Mouse (Mus musculus) heart, embryonic 16.5 days (tissue): ENCODE results near the gene Dbp. TPM values are rescaled to one million over a fixed set of nuclear protein-coding genes. Genes with fewer than 3 reads are reported as not detected.

Experiments
- ATAC-seq: fragments of 200-750 bp; cut with Nextera tagmentation; replicated peaks from 2 replicates; pipeline ENCODE4 v1.8.0; 2017; ENCODE audit warnings: moderate number of reproducible peaks; ENCODE audit not compliant: insufficient read depth, low FRiP score; ENCODE audit errors: extremely low read depth
- H3K27ac ChIP-seq: fragments of 300-500 bp; sonication (generic); 2 replicates; pipeline ENCODE4 v1.5.1; 2014; ENCODE audit warnings: mild to moderate bottlenecking, low read length, control low read depth, moderate library complexity
- H3K27me3 ChIP-seq: fragments of 300-500 bp; sonication (generic); 2 replicates; pipeline ENCODE4 v1.6.1; 2014; ENCODE audit warnings: low read length, mixed read lengths; ENCODE audit not compliant: control insufficient read depth, insufficient read depth
- H3K36me3 ChIP-seq: fragments of 300-500 bp; sonication (generic); 2 replicates; pipeline ENCODE4 v1.6.1; 2014; ENCODE audit not compliant: control insufficient read depth, insufficient read depth
- H3K4me1 ChIP-seq: fragments of 300-500 bp; sonication (generic); 2 replicates; pipeline ENCODE4 v1.6.1; 2014; ENCODE audit warnings: low read length, mixed read lengths; ENCODE audit not compliant: control insufficient read depth, insufficient read depth
- H3K4me2 ChIP-seq: fragments of 300-500 bp; sonication (generic); 2 replicates; pipeline ENCODE4 v1.6.1; 2014; ENCODE audit warnings: low read depth, mild to moderate bottlenecking, control low read depth, low read length
- H3K4me3 ChIP-seq: fragments of 300-500 bp; sonication (generic); 2 replicates; pipeline ENCODE4 v1.5.1; 2014; ENCODE audit warnings: mild to moderate bottlenecking, control low read depth, low read length
- H3K9ac ChIP-seq: fragments of 300-500 bp; sonication (generic); 2 replicates; pipeline ENCODE4 v1.6.1; 2014; ENCODE audit warnings: low read length, control low read depth
- H3K9me3 ChIP-seq: fragments of 300-500 bp; sonication (generic); replicated peaks from 2 replicates; pipeline ENCODE4 v1.6.1; 2016; ENCODE audit warnings: low read length; ENCODE audit not compliant: control insufficient read depth
- WGBS: fragments of 180-500 bp; shearing (Covaris S2); extraction: QIAGEN DNeasy Blood & Tissue Kit; methylation state at CpG from one replicate; pipeline ENCODE4 v1.1.7; 2014; 5-methylcytosine and 5-hydroxymethylcytosine counted together
- polyA plus RNA-seq: library from polyadenylated mRNA; unstranded; fragments of >200 nt; fragmentation: Nextera tagmentation; extraction: Ambion mirVana; gene quantifications from 2 replicates; pipeline ENCODE4 v1.2.1, GENCODE M21; 2015

The Dbp gene
- polyA plus RNA-seq, 1 experiment from 2014 or later = 3.0 TPM

DNA sequence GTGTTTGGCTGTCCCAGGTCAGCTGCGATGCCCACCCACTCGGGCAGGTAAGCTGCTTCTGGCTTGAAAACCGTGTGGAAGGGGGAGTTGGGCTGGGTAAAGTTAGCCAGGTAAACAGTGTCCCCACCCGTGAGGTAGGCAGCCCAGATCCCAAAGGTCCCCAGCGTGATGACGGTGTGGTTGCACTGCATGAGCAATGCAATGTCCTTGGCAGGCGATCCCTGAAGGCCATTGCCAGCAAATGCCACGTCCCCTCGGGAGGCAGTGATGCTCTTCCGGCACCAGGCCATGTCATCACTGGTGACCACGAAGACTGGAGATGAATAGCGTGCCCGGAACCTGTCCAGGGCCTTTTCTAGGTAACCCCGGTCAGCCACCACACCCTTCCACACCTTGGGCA lies 26.4 kb upstream of the Dbp start:
- H3K36me3 ChIP-seq = no peaks in the 10 kb centered on the region
- no peak for ATAC-seq
- H3K27me3 ChIP-seq = no peaks in the 10 kb centered on the region
- H3K4me2 ChIP-seq = no peak overlapping the region
- 92% methylated on average over 14 of the region's 14 CpGs for WGBS
- no peaks in the 10 kb centered on the region for H3K9me3 ChIP-seq
- peaks cover 26% of the 10 kb centered on the region for H3K4me1 ChIP-seq
- no peak overlapping the region for H3K9ac ChIP-seq
- no peak overlapping the region for H3K4me3 ChIP-seq
- H3K27ac ChIP-seq = no peak overlapping the region

DNA sequence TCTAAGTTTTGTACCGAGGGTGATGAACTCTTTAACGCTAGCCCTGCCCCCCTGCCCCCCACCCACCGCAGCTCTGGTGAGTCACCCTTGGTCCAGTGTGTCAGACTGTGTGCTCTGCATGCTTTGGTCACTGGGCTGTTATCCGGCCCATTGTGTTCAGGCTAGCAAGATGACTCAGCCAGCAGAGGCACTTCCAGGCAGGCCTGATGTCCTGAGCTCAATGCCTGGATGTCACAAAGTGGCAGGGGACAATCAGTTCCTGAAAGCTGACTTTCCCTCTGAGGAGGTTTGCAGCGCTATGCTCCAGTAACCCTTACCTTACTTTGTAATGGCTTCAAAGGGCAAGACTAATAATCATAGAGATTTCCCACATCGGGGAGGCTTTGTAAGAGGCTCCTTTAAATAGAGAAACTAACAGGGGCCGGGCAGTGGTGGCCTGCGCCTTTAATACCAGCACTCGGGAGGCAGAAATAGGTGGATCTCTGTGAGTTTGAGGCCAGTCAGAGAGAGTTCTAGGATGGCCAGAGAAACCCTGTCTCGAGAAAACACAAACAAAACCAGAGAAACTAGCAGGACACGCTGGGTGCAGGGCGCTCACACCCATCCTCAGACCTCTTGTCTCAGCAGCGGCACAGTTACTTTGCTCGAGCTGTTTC lies 24.8 kb upstream of the Dbp start:
- Histone ChIP-seq H3K27ac (peak overlapping the region; percentile 81), H3K9ac (peak overlapping the region; percentile 28; the same call in 1 of the 2 replicates), H3K27me3 (no peaks in the 10 kb centered on the region), H3K4me2 (no peak overlapping the region), H3K9me3 (no peaks in the 10 kb centered on the region), H3K4me1 (peaks cover 26% of the 10 kb centered on the region), H3K36me3 (no peaks in the 10 kb centered on the region), H3K4me3 (no peak overlapping the region)
- peak; percentile 65 for ATAC-seq
- WGBS = 63% methylated on average over 14 of the region's 14 CpGs

GRCm38 (mm10) chr7:45681046-45681736 lies 23.7 kb upstream of the Dbp start:
- ATAC-seq = peak; percentile 76
- peak overlapping the region; percentile 18 for H3K9ac ChIP-seq

DNA sequence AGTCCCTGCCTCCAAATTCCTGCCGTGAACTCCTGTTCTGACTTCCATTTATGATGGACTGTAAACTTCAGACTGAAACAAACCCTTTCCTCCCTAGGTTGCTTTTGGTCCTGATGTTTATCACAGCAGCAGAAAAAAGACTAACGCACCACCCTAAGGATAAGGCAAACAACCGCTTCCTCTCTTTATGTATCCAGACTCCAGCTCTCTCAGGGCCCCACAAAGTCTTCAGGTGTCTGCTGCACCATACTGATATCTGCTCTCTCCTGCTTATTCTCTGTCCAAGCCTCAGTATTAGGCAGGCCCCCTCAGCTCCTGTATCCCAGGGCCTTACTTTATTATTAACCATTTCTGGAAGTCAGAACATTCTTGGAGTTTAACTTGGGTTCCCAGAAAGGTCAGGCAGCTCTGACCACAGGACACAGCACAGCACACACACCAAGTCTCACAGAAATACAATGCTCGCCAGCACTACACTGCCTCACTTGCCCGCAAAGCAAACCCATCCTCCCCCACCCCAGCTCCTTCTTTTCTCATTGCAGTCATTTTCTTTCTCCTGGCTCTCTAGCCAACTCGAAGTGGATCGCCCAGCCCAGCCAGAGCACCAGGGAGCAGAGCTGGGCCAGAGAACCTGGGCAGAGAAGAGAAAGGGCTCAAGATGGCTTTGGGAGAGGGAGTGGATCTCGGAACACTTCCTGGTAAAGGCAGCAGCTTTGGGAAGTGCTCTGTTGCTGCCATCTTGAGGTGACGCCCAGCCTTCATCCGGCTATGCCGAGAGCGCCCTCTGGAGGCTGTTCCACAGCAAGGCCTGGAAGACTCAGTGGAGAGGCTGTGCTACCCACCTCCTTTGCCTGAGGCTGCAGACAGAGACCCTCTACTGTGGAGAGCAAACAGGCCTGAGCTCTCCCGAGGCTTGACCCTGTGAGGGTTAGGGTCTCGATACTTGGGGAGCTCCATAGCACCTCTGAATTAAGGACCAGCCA lies 22.5 kb upstream of the Dbp start:
- peak; percentile 39 for ATAC-seq
- H3K4me2 ChIP-seq = peak overlapping the region; percentile 49; the same call in 1 of the 2 replicates
- no peak overlapping the region for H3K4me3 ChIP-seq
- H3K27me3 ChIP-seq = no peaks in the 10 kb centered on the region
- no peaks in the 10 kb centered on the region for H3K36me3 ChIP-seq
- H3K4me1 ChIP-seq = peaks cover 26% of the 10 kb centered on the region
- peak overlapping the region; percentile 81 for H3K27ac ChIP-seq
- no peaks in the 10 kb centered on the region for H3K9me3 ChIP-seq
- WGBS = 29% methylated on average over 14 of the region's 14 CpGs
- peak overlapping the region; percentile 57 for H3K9ac ChIP-seq

More at GRCm38 (mm10) chr7:45681046-45681736, 23.7 kb upstream of the Dbp start:
- H3K9me3 ChIP-seq = no peaks in the 10 kb centered on the region
- no peak overlapping the region for H3K4me2 ChIP-seq
- H3K4me1 ChIP-seq = peaks cover 26% of the 10 kb centered on the region
- WGBS = 50% methylated on average over 8 of the region's 8 CpGs
- H3K27ac ChIP-seq = peak overlapping the region; percentile 81
- H3K36me3 ChIP-seq = no peaks in the 10 kb centered on the region
- no peaks in the 10 kb centered on the region for H3K27me3 ChIP-seq
- H3K4me3 ChIP-seq = no peak overlapping the region

- H3K27ac ChIP-seq = no peak within 1 kb of the TSS
- peak within 1 kb of the TSS; percentile 10; the same call in 1 of the 2 replicates for H3K9ac ChIP-seq
- H3K4me1 ChIP-seq = peaks cover 26% of the 10 kb centered on the region
- H3K27me3 ChIP-seq = no peaks in the 10 kb centered on the region
- no peaks in the 10 kb centered on the region for H3K9me3 ChIP-seq
- H3K36me3 ChIP-seq = no peaks in the 10 kb centered on the region
- H3K4me2 ChIP-seq = no peak within 1 kb of the TSS
- no peak for ATAC-seq
- 74% methylated on average over 7 of the region's 7 CpGs for WGBS
- H3K4me3 ChIP-seq = no peak within 1 kb of the TSS
Observed at GRCm38 (mm10) chr7:45683396-45684050, 21.4 kb upstream of the Dbp start, which contains the start of gene Ntn5. Ntn5 (plus strand) TSS chr7:45684022.

- no peak overlapping the region for H3K27ac ChIP-seq
- H3K36me3 ChIP-seq = no peaks in the 10 kb centered on the region
- H3K27me3 ChIP-seq = no peaks in the 10 kb centered on the region
- no peaks in the 10 kb centered on the region for H3K9me3 ChIP-seq
- peaks cover 32% of the 10 kb centered on the region for H3K4me1 ChIP-seq
- no peak for ATAC-seq
- 63% methylated on average over 10 of the region's 10 CpGs for WGBS
- no peak overlapping the region; the same call in 1 of the 2 replicates for H3K9ac ChIP-seq
- H3K4me2 ChIP-seq = no peak overlapping the region
- no peak overlapping the region for H3K4me3 ChIP-seq
Observed at GRCm38 (mm10) chr7:45685811-45686210, 19.1 kb upstream of the Dbp start.

DNA sequence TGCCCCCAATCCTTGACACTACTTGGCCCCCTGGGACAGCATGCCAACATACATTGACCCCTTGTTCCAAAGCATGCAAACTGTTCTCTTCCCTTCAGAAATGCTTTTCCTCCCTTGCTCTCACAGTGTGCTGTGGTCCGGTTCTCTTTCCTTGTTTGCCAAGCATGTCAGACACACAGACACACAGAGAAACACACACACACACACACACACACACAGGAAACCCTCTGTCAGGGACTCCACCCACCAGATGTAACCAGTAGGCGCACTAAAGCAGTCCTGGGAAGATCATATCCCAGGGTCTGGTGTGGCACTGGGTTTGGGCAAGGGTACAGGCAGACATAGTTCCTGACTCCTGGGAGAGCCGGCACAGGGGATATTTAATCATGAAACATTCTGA lies 18.0 kb upstream of the Dbp start:
- ATAC-seq = no peak
- Histone ChIP-seq H3K4me3 (no peak overlapping the region), H3K4me1 (peaks cover 22% of the 10 kb centered on the region), H3K36me3 (no peaks in the 10 kb centered on the region), H3K4me2 (no peak overlapping the region), H3K9me3 (no peaks in the 10 kb centered on the region), H3K9ac (no peak overlapping the region), H3K27ac (no peak overlapping the region), H3K27me3 (no peaks in the 10 kb centered on the region)
- WGBS = 78% methylated on average over 3 of the region's 3 CpGs

DNA sequence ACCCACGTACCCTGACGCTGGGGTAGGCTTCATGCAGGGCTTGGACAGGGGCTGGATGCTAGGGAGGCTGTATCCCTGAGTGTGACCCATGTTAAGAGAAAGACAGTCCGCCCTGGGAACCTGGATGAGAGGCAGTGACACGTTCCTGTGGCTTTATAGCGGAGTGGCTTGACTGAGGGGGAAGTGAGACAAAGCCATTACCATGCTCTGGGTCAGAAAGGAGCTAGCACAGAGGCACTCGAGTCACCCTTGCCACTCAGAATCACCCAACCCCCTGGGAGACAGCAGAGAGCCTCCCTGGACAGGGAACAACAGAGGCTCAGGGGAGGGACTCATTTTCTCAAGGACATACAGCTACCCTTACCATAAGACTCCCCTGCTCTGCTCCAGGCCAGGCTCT lies 15.8 kb upstream of the Dbp start:
- Histone ChIP-seq H3K9me3 (no peaks in the 10 kb centered on the region), H3K9ac (no peak overlapping the region), H3K27ac (no peak overlapping the region), H3K36me3 (no peaks in the 10 kb centered on the region), H3K4me1 (peaks cover 15% of the 10 kb centered on the region), H3K27me3 (no peaks in the 10 kb centered on the region), H3K4me3 (no peak overlapping the region), H3K4me2 (no peak overlapping the region)
- no peak for ATAC-seq
- 64% methylated on average over 6 of the region's 6 CpGs for WGBS
